Mouse (Mus musculus) MEL-GATA-1-ER (cell line): Measurements from ENCODE around the gene Vmn1r9.
"Not testable (repeated sequence)": the region's sequence is repeated elsewhere in the genome, so short reads cannot be mapped to it uniquely, and the experiment has no call there.

Experiments
- DNase-seq: peaks from one replicate; pipeline ENCODE4 v3.0.0-alpha.2; 2012; ENCODE audit warnings: low read depth; ENCODE audit errors: extremely low read depth

Gene Vmn1r9

GRCm38 (mm10) chr6:57066487-57066886, at the start of gene Vmn1r9:
Gene Vmn1r9, plus strand, starts transcription at chr6:57066787.
- no peak for DNase-seq

GRCm38 (mm10) chr6:57025224-57025623, 41.4 kb upstream of the Vmn1r9 start, which contains the start of gene Vmn1r7:
Gene Vmn1r7, minus strand, starts transcription at chr6:57025324.
- DNase-seq: not testable (repeated sequence)

GRCm38 (mm10) chr6:57031984-57032383, 34.6 kb upstream of the Vmn1r9 start, which contains the start of gene Vmn1r8:
Gene Vmn1r8, plus strand, starts transcription at chr6:57032284.
- DNase-seq: no peak

- DNase-seq: no peak
These were observed 31.9 kb upstream of the Vmn1r9 start for GRCm38 (mm10) chr6:57034674-57035073.

GRCm38 (mm10) chr6:57063730-57064129, 2.9 kb upstream of the Vmn1r9 start:
- DNase-seq: peak; percentile 0

GRCm38 (mm10) chr6:57106358-57106757, 39.8 kb downstream of the Vmn1r9 start:
- DNase-seq: peak; percentile 6

GRCm38 (mm10) chr6:57109154-57109553, 42.6 kb downstream of the Vmn1r9 start, which contains the start of gene Vmn1r10:
Gene Vmn1r10, plus strand, starts transcription at chr6:57109454.
- DNase-seq: no peak
